Mouse (Mus musculus) ZHBTc4 (cell line): ENCODE results near the gene Men1.

Source experiments
- DNase-seq: peaks from one replicate; pipeline ENCODE4 v3.0.0-alpha.2; 2011; ENCODE audit warnings: low read depth, low spot score

The Men1 gene

GRCm38 (mm10) chr19:6364317-6364725 lies 29.5 kb downstream of the Men1 start:
- DNase-seq, result peak; percentile 95

- DNase-seq, result no peak
These were observed 30.1 kb downstream of the Men1 start for GRCm38 (mm10) chr19:6364842-6365241.

GRCm38 (mm10) chr19:6370175-6370574 lies 35.4 kb downstream of the Men1 start:
- no peak for DNase-seq

GRCm38 (mm10) chr19:6372433-6372832 lies 37.7 kb downstream of the Men1 start:
- DNase-seq, result no peak

GRCm38 (mm10) chr19:6373539-6374400 lies 39.0 kb downstream of the Men1 start:
- peak; percentile 84 for DNase-seq

GRCm38 (mm10) chr19:6374571-6374970 lies 39.8 kb downstream of the Men1 start:
- DNase-seq, result no peak

- DNase-seq, result no peak
These were observed 40.9 kb downstream of the Men1 start for GRCm38 (mm10) chr19:6375423-6376254.

GRCm38 (mm10) chr19:6376255-6376564 lies 41.4 kb downstream of the Men1 start:
- DNase-seq, result peak; percentile 80

GRCm38 (mm10) chr19:6376643-6377042 lies 41.9 kb downstream of the Men1 start:
- DNase-seq, result no peak

GRCm38 (mm10) chr19:6377327-6378040 lies 42.7 kb downstream of the Men1 start:
- peak; percentile 53 for DNase-seq

- DNase-seq, result no peak
These were observed 45.8 kb downstream of the Men1 start for GRCm38 (mm10) chr19:6380411-6381166.

GRCm38 (mm10) chr19:6381238-6381637 lies 46.5 kb downstream of the Men1 start:
- DNase-seq, result no peak

GRCm38 (mm10) chr19:6382323-6382924 lies 47.6 kb downstream of the Men1 start:
- DNase-seq, result no peak

GRCm38 (mm10) chr19:6383470-6383869 lies 48.7 kb downstream of the Men1 start:
- DNase-seq, result no peak

GRCm38 (mm10) chr19:6384128-6384527 lies 49.3 kb downstream of the Men1 start, which contains the start of gene Pygm:
TSS of gene Pygm (plus strand) at chr19:6384399.
- DNase-seq, result no peak

GRCm38 (mm10) chr19:6384954-6385353 lies 50.2 kb downstream of the Men1 start:
- DNase-seq, result no peak

- no peak for DNase-seq
These were observed 50.6 kb downstream of the Men1 start for GRCm38 (mm10) chr19:6385419-6385818.

GRCm38 (mm10) chr19:6385821-6386220 lies 51.0 kb downstream of the Men1 start:
- DNase-seq, result no peak

- DNase-seq, result no peak
These were observed 51.5 kb downstream of the Men1 start for GRCm38 (mm10) chr19:6386234-6386633.

- no peak for DNase-seq
These were observed 53.2 kb downstream of the Men1 start for GRCm38 (mm10) chr19:6388006-6388405.

GRCm38 (mm10) chr19:6389803-6390202 lies 55.0 kb downstream of the Men1 start:
- DNase-seq, result peak; percentile 88
